Mouse (Mus musculus) MEL (cell line): Measurements from ENCODE around the gene Cdkal1.

Experiments
- CHD2 ChIP-seq: IDR thresholded peaks from 2 replicates; pipeline ENCODE4 v1.6.1; 2011; ENCODE audit warnings: low read length, improper control_type of control experiment
- CTCF ChIP-seq, 3 experiments: IDR thresholded peaks in 2 of 3; conservative IDR thresholded peaks in 1 of 3; 2 replicates each; pipeline ENCODE4 v1.5.1; 2011 to 2012; ENCODE audit warnings: low read length in 3 of 3, low read depth in 2 of 3, mild to moderate bottlenecking in 2 of 3, improper control_type of control experiment in 1 of 3, inconsistent platforms in 1 of 3, mixed read lengths in 1 of 3, moderate library complexity in 1 of 3; ENCODE audit not compliant: control insufficient read depth in 1 of 3, insufficient read depth in 1 of 3, poor library complexity in 1 of 3, severe bottlenecking in 1 of 3
- ELF1 ChIP-seq: IDR thresholded peaks from 2 replicates; pipeline ENCODE4 v1.6.1; 2014; ENCODE audit warnings: low read depth, mild to moderate bottlenecking, inconsistent platforms, low read length, improper control_type of control experiment, moderate library complexity
- GABPA ChIP-seq: IDR thresholded peaks from 2 replicates; pipeline ENCODE4 v1.6.1; 2012; ENCODE audit warnings: low read depth, mild to moderate bottlenecking, inconsistent platforms, low read length, improper control_type of control experiment, moderate library complexity
- POLR2AphosphoS5 ChIP-seq: IDR thresholded peaks from 2 replicates; pipeline ENCODE4 v1.6.1; 2012; ENCODE audit warnings: low read depth, borderline replicate concordance, mild to moderate bottlenecking, inconsistent platforms, low read length, moderate library complexity, mixed read lengths
- RCOR1 ChIP-seq: IDR thresholded peaks from 2 replicates; pipeline ENCODE4 v1.6.1; 2012; ENCODE audit warnings: low read depth, mild to moderate bottlenecking, inconsistent platforms, low read length, improper control_type of control experiment
- SMC3 ChIP-seq: IDR thresholded peaks from 2 replicates; pipeline ENCODE4 v1.6.1; 2011; ENCODE audit warnings: low read depth, low read length, improper control_type of control experiment

- no peak for TF ChIP-seq CHD2
- no peak for TF ChIP-seq CTCF (IDR thresholded peaks at IDR 0.05 in 2 of 3, conservative IDR thresholded peaks at IDR 0.05 in 1 of 3; ENCODE audit: control insufficient read depth in 1 of 3, insufficient read depth in 1 of 3, low read depth in 2 of 3, low read length in 3 of 3, poor library complexity in 1 of 3, severe bottlenecking in 1 of 3)
- TF ChIP-seq POLR2AphosphoS5, result no peak
- TF ChIP-seq RCOR1, result no peak
- no peak for TF ChIP-seq SMC3
- no peak for TF ChIP-seq ELF1
- no peak for TF ChIP-seq GABPA
Observed at GRCm38 (mm10) chr13:29854876-29855275, 598 bp downstream of the Cdkal1 start.
